Mouse (Mus musculus) forelimb bud, embryonic 11.5 days (tissue): ENCODE results near the gene Rhd.
A peak's percentile ranks its signal among the peaks of the same experiment; 100 is the strongest.

ENCODE experiments used
- DNase-seq: peaks from one replicate; pipeline ENCODE4 v3.0.0-alpha.2; 2012; ENCODE audit warnings: low read depth, low spot score

The Rhd gene

DNA sequence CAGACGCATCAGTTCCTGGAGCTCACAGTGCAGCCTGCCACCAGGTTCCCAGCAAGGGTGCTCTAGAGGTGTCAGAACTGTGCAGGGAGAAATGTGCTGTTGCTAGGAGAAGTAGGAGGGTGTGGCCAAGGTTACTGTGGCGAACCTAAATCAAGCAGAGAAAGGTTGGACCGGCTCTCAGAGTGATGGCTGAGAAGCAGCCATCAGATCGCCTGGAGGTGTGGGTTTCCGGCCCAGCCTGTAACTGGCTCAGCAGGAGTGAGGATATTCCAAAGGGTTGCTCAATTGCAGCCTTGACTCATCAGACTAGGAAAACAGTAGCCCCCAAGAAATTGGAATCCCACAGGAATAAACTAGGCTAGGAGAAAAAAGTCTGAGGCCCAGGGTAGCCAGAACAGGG, 7.8 kb upstream of the Rhd start:
- no peak for DNase-seq

GRCm38 (mm10) chr4:134858494-134858893, 5.8 kb upstream of the Rhd start:
- DNase-seq = no peak

DNA sequence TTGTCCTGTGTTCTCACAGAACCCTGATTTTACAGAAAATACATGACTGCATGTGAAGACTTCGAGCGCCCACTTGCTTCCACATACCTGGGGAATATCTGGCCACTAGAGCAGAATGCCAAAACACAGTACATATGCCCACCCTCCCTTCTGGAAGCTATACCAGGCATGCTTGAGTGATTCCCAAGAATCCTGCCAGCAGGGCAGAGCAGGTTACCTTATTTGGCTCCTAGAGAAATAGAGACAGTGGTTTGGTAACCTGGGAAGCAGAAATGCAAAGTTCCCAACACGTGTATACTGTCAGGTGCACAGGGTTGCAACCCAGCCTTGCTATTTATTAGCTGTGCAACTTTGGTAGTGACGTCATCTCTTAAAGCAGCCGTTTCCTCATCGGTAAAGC, 2.5 kb upstream of the Rhd start:
- DNase-seq = no peak

DNA sequence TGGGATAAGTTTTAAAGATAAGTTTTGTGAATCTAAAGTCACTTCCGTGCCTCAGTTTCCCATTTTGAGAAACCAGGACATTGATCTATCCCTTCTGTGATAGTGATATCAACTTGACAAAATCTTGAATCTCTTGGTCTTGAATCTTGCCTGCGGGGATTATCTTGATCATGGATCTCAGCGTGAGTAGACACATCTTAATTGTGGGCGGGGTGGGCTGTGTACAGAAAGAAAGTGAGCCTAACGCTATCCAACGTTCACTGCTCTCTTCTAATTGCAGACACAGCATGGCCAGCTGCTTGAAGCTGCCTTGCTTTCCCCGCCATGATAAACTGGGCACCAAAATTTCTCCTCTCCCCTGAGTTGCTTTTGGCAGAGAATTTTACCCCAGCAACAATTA, 1.3 kb upstream of the Rhd start:
- no peak for DNase-seq

DNA sequence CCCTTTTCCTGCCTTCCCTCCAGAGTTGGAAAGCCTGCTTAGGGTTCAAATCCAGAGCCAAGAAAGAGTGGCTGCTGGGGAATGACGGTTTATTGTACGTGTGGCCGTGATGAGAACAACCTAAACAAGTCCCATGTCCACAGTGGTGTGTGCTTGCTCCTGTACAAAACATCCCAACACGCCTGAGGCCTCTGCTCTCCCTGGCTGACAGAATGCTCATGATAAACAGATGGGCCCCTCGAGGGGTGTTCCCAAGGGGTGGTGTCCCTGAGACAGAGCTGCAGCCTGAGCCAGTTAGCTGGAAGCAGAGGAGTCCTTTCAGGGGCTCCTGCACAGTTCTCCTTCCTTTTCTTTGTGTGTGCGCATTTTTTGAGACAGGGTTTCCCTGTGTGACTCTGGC, 1.0 kb downstream of the Rhd start:
- no peak for DNase-seq

- DNase-seq = no peak
Measured at GRCm38 (mm10) chr4:134865789-134866188, 1.5 kb downstream of the Rhd start.

DNA sequence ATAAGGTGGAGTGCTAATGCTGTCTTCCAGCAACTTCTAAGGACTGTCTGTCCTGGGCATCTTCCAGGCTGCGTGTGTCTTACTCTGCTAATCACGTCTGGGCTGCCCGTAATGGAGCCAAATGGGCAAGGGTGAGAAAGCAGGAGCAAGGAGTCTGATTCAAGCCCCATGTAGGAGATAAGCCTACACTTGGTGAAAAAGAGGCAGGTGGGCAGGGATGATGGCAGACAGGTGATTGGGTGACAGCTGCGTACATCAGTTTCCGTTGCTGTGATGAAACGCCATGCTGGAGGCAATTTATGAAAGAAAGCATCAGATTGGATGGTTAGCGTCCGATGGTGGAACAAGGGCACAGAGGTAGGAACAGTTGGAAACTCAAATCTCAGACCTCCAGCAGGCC, 2.9 kb downstream of the Rhd start:
- DNase-seq = no peak

DNA sequence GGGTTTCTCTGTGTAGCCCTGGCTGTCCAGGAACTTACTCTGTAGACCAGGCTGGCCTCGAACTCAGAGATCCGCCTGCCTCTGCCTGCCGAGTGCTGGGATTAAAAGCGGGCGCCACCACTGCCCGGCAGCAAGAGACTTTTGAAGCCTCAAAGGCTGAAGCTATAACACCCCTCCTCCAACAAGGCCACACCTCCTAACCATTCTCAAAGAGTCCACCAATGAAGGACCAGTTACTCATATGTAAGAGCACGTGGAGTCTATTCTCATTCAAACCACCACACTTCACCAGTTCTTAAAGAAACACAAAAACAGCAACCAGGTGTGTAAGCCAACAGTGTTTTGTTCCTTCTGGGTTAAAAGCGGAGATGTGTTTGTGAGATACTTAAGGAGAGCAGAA, 3.3 kb downstream of the Rhd start:
- DNase-seq = no peak

- DNase-seq = no peak
Measured at GRCm38 (mm10) chr4:134868065-134868464, 3.7 kb downstream of the Rhd start.

GRCm38 (mm10) chr4:134868490-134868889, 4.2 kb downstream of the Rhd start:
- no peak for DNase-seq

GRCm38 (mm10) chr4:134869068-134869730, 4.9 kb downstream of the Rhd start:
- DNase-seq = no peak

DNA sequence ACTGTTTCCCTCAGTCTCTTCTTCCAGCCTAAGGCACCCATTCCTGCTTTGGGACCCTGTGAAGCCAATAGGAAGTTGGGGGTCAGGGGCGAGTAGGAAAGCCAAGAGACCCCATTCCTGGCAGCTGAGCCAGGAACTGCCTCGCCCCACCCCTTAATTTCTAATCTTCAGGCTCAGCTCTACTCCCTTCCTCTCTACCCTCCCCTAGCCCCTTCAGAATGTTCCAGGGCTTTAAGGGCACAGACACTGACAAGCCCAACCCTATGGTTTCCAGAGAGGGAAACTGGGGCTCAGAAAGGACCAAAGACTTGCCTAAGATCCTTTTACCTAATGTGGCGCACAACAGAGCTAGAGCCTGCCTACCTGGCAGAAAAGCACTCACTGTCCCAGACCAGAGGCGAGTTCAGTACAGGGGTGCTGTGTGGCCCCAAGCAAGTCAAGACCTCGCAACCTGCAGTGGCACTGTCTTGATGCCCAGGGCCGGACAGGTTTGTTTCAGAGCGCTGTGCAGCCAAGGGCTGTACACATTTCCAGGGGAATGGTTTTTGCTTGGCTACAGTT, 5.6 kb downstream of the Rhd start:
- no peak for DNase-seq

GRCm38 (mm10) chr4:134871477-134871876, 7.1 kb downstream of the Rhd start:
- DNase-seq = no peak

DNA sequence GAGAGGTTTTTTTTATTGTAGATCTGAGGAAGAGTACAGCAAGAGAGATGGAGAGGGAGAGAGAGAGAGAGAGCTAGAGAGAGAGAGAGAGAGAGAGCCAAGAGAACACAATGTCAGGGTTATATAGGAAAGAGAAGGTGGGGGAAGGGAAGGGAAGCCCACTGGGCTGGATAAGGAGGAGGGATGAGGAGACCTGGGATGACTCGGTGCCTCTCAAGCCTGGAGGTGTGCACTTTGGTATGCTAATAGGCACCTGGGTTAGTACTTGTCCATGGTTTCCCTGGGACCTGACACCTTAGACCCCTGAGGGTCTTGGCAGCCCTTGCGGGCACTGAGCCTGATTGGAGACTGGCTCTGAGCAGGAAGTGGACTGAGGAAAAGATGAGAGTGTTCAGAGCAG, 7.6 kb downstream of the Rhd start:
- no peak for DNase-seq

GRCm38 (mm10) chr4:134876171-134876570, 11.8 kb downstream of the Rhd start:
- DNase-seq = no peak

DNA sequence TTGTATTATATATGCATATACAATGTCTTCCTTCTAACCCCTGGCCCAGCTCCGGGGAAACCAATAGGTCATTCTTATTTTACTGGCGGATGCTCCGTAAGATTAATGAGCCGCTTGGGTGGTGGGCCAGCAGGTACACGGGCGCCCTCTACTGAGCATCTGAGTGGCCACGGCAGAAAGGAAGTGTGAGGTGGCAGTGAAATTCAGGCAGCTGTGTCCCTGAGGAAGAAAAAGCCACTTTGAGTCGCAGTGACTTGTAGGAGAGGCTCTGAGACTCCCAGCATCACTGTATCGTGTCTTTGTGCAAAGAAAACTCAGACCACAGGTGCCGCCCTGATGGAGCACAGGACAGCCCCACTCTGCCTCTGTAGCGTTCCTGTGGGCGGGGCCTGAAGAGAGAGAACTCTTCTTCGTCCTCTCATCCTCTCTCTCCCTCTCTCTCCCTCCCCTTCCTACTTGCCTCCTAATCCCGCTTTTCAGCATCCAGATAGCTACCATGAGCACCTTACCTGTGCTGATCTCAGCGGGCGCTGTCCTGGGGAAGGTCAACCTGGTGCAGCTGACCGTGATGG, 15.2 kb downstream of the Rhd start:
- peak; percentile 63 for DNase-seq

GRCm38 (mm10) chr4:134880041-134880440, 15.7 kb downstream of the Rhd start:
- no peak for DNase-seq

GRCm38 (mm10) chr4:134883266-134883665, 18.9 kb downstream of the Rhd start:
- peak; percentile 47 for DNase-seq

DNA sequence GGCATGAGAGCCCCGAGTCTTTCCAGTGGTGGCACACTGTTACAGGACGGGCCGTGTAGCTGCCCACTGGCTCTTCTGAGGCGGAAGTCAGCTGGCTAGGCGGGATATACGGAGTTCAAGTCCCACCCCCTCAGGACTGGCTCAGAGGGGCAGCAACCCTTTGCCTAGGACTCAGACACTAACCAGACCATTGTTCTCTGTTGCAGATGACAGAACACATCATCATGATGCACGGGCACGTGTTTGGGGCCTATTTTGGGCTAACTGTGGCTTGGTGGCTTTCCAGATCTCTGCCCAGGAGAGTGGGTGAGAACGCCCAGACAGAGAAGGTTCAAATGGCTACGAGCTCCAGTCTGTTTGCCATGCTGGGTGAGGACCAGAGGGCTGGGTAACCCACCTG, 19.5 kb downstream of the Rhd start:
- DNase-seq = no peak

- DNase-seq = no peak
Measured at GRCm38 (mm10) chr4:134884364-134884763, 20.0 kb downstream of the Rhd start.

DNA sequence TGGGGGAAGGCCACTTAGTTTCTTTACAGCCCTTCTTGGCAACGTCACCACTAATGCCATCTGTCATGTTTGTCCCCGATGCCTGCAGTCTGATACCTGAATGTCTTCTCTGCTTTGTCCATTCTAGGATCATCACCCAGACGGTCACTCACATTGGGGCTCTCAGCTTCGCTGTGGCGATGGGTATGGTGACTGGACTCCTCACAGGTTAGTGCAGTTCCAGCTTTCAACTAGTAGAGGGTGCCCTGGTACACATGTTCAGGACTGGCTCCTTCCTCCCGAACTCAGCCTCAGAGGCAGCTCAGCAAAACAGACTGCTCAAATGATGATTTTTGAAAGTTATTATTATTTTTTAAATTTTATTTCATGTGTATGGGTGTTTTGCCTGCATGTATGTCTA, 27.8 kb downstream of the Rhd start:
- no peak for DNase-seq

GRCm38 (mm10) chr4:134897256-134897655, 32.9 kb downstream of the Rhd start:
- DNase-seq = no peak

DNA sequence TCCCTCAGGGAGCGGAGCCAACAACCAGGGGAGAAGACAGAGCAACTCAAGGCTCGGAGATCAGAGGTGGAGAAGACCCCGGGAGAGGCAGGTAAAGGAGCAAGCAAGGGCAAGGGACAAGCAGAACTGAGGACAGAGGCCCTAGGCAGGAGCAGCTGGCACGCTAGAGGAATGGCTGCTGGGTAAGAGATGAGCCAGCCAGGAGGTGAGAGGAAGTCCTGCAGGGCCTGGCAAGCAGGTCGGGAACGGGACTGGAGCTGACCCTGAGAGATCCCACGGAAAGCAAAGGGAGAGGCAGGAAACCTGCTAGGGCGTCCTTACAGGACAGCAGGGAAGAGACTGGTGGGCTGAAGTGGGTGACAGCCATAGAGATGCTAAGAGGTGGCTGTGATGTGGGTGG, 36.8 kb downstream of the Rhd start:
- DNase-seq = no peak

- DNase-seq = no peak
Measured at GRCm38 (mm10) chr4:134903046-134903445, 38.7 kb downstream of the Rhd start.
